Mouse (Mus musculus) liver, embryonic 14.5 days (tissue): ENCODE measurements around the gene Cadm4.

Experiments
- CTCF ChIP-seq: IDR thresholded peaks from 2 replicates; pipeline ENCODE4 v1.5.1; 2016; ENCODE audit warnings: antibody characterized with exemption, low read depth, control low read depth
- EP300 ChIP-seq: IDR thresholded peaks from 2 replicates; pipeline ENCODE4 v1.6.1; 2016; ENCODE audit warnings: antibody characterized with exemption, low read depth

GRCm38 (mm10) chr7:24538154-24538553, 56.3 kb downstream of the Cadm4 start:
- peak; percentile 25; the same call in 1 of the 2 replicates for TF ChIP-seq CTCF
- no peak for TF ChIP-seq EP300
